Mouse (Mus musculus): ENCODE measurements around the gene Lpgat1. TPM values are rescaled to one million over a fixed set of nuclear protein-coding genes. Genes with fewer than 3 reads are reported as not detected.
A peak's percentile ranks its signal among the peaks of the same experiment; 100 is the strongest.

The Lpgat1 gene
- polyA plus RNA-seq, 1 experiment from 2014 or later: 28.7 TPM

DNA sequence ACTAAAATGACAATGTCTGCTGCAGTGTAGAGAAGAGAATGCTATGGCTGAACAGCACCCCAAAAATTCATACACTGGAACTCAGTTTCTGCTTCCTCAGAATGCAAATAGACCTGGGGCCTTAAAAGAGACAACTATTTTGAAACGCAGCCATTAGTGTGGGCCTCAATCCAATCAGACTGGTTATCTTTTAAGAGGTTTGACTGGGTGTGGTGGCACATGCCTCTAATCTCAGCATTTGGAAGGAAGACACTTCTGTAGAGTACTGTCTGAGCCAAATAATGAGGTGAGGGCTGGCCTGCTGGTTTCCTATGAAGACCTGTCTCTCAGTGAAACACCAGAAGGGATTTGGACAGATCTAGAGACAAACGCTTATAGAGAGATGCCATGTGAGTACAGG lies 2.5 kb upstream of the Lpgat1 start:
- no peaks in the 10 kb centered on the region for H3K9me3 ChIP-seq (ENCODE audit: low read length)
- no peak overlapping the region for H3K9ac ChIP-seq (replicated peaks; ENCODE audit: low read depth)
- TF ChIP-seq EP300 (IDR thresholded peaks at IDR 0.05) (no peak), CTCF (IDR thresholded peaks at IDR 0.05) (no peak)
- H3K36me3 ChIP-seq (ENCODE audit: insufficient read depth, low read length): no peaks in the 10 kb centered on the region
- H3K4me1 ChIP-seq (ENCODE audit: insufficient read depth, low read depth, low read length): 0 out of 2 replicates have a peak, but pooled peaks cover 3% of the 10 kb centered on the region
- H3K27ac ChIP-seq (ENCODE audit: low read length): no peak overlapping the region
- H3K27me3 ChIP-seq (replicated peaks; ENCODE audit: insufficient read depth, low read length): no peaks in the 10 kb centered on the region
- 65% methylated on average over 2 of the region's 2 CpGs for WGBS
- H3K4me3 ChIP-seq (ENCODE audit: low read depth, low read length): no peak overlapping the region
- ATAC-seq: no peak
- no peak for DNase-seq (ENCODE audit: low spot score)
- H3K4me2 ChIP-seq (replicated peaks; ENCODE audit: low read depth, low read length): no peak overlapping the region

DNA sequence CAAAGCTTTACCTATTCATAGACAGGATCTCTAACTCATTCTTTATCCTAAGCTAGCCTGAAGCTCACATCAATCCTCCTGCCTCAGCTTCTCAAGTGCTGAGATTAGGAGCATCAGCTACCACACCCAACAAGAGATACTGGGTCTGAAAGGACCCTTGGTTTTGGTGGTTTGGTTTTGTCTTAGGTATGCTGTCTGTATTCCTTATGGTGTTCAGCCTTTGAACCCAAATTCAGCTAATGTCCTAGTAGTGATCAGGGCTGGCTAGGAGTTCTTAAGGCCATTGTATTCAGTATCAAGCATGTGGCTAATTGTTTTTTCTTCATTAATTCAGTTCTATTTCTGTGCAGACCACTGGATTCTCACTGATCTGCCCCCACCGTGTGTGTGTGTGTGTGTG lies 493 bp upstream of the Lpgat1 start:
- H3K4me3 ChIP-seq (ENCODE audit: low read depth, low read length): peak overlapping the region; percentile 88

DNA sequence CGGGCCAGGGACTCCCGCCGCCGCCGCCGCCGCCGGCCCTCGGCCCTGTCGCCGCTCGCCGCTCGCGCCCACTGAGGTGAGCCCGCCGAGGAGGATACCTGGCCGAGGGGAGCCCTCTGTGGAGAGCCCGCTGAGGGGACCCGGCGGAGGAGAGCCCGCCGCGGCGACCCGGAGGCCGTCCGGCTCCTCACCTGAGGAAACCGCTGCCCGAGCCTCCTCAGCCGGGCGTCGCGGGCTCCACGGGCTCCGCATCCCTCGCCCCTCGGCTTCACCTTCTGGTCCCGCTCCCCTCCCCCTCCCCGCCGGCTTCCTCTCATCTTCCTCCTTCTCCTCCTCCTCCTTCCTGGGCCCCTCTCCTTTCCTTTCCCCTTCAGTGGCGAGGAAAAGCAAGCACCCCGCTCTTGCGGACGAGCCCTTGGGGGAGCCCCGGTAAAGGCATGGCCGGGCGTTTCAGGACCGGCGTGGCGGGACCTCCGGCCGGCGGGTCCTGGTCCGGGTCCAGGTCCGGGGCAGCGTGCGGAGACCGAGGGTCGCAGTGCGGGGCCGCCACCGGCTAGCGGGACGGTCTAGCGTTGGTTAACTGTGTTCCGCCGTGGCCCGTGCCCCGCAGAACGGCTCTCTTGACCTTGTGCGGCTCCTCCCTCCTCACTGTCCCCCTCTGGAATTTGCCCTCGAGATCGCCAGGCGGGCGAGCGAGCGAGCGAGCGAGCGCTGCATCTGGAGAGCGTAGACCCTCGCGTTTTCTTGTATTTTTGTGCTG lies 1.1 kb downstream of the Lpgat1 start:
- TF ChIP-seq EP300 (IDR thresholded peaks at IDR 0.05) (no peak), CTCF (IDR thresholded peaks at IDR 0.05) (no peak)
- 0 out of 2 replicates have a peak, but pooled peaks cover 3% of the 10 kb centered on the region for H3K4me1 ChIP-seq (ENCODE audit: insufficient read depth, low read depth, low read length)
- no peaks in the 10 kb centered on the region for H3K27me3 ChIP-seq (replicated peaks; ENCODE audit: insufficient read depth, low read length)
- H3K9ac ChIP-seq (replicated peaks; ENCODE audit: low read depth): peak overlapping the region; percentile 93
- WGBS: under 1% methylated on average over 64 of the region's 84 CpGs
- H3K4me3 ChIP-seq (ENCODE audit: low read depth, low read length): peak overlapping the region; percentile 88
- DNase-seq (ENCODE audit: low spot score) (peak; percentile 65), ATAC-seq (peak; percentile 33)
- no peaks in the 10 kb centered on the region; the same call in 1 of the 2 replicates for H3K36me3 ChIP-seq (ENCODE audit: insufficient read depth, low read length)
- H3K27ac ChIP-seq (ENCODE audit: low read length): peak overlapping the region; percentile 95
- H3K9me3 ChIP-seq (ENCODE audit: low read length): no peaks in the 10 kb centered on the region
- peak overlapping the region; percentile 97 for H3K4me2 ChIP-seq (replicated peaks; ENCODE audit: low read depth, low read length)

More for the DNA sequence above, 493 bp upstream of the Lpgat1 start:
- DNase-seq (ENCODE audit: low spot score) (no peak), ATAC-seq (no peak)
- no peaks in the 10 kb centered on the region for H3K36me3 ChIP-seq (ENCODE audit: insufficient read depth, low read length)
- H3K9ac ChIP-seq (replicated peaks; ENCODE audit: low read depth): peak overlapping the region; percentile 93
- no peak for TF ChIP-seq EP300 (IDR thresholded peaks at IDR 0.05)
- no peak for TF ChIP-seq CTCF (IDR thresholded peaks at IDR 0.05)
- peak overlapping the region; percentile 95 for H3K27ac ChIP-seq (ENCODE audit: low read length)
- H3K27me3 ChIP-seq (replicated peaks; ENCODE audit: insufficient read depth, low read length): no peaks in the 10 kb centered on the region
- peak overlapping the region; percentile 97 for H3K4me2 ChIP-seq (replicated peaks; ENCODE audit: low read depth, low read length)
- H3K4me1 ChIP-seq (ENCODE audit: insufficient read depth, low read depth, low read length): 0 out of 2 replicates have a peak, but pooled peaks cover 3% of the 10 kb centered on the region
- WGBS: 0% methylated on average over 1 of the region's 1 CpGs
- H3K9me3 ChIP-seq (ENCODE audit: low read length): no peaks in the 10 kb centered on the region

DNA sequence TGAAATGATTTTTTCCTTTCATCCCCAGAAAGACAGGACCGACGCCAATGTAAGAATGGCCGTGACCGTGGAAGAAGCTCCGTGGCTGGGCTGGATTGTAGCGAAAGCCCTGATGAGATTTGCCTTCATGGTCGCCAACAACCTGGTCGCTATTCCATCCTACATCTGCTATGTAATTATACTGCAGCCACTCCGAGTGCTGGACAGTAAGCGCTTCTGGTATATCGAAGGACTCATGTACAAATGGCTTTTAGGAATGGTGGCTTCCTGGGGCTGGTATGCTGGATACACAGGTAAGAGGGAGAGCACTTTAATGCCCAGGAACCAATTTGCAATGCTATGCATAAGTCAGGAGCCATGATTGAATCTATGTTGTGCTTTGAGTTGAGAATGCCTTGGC lies 1.7 kb downstream of the Lpgat1 start:
- Histone ChIP-seq H3K9me3 (ENCODE audit: low read length) (no peaks in the 10 kb centered on the region), H3K27me3 (replicated peaks; ENCODE audit: insufficient read depth, low read length) (no peaks in the 10 kb centered on the region), H3K4me2 (replicated peaks; ENCODE audit: low read depth, low read length) (peak overlapping the region; percentile 97), H3K9ac (replicated peaks; ENCODE audit: low read depth) (peak overlapping the region; percentile 93), H3K36me3 (ENCODE audit: insufficient read depth, low read length) (peaks cover 2% of the 10 kb centered on the region; the same call in 1 of the 2 replicates), H3K4me1 (ENCODE audit: insufficient read depth, low read depth, low read length) (0 out of 2 replicates have a peak, but pooled peaks cover 3% of the 10 kb centered on the region), H3K27ac (ENCODE audit: low read length) (no peak overlapping the region), H3K4me3 (ENCODE audit: low read depth, low read length) (peak overlapping the region; percentile 88)
- DNase-seq (ENCODE audit: low spot score) (no peak), ATAC-seq (no peak)
- no peak for TF ChIP-seq EP300 (IDR thresholded peaks at IDR 0.05)
- WGBS: 20% methylated on average over 11 of the region's 11 CpGs

DNA sequence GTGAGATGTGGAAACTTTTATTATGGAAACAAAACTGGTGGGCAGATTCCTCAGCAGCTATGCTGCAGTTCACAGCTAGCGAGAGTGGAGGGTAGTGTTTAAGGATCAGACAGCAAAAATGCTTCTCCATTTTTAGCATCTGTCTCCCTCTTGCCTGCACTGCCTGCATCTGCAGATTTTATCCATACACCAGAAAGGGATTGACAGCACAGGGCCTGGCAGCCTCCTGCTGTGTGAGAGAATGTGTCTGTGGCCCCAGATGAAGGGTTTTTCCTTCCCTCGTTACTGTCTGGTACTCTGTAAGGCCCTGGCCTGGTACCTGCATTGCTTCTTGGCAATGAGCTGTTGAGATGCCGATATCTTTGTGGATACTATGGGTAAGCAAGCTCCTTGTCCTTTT lies 2.8 kb downstream of the Lpgat1 start:
- H3K9me3 ChIP-seq (ENCODE audit: low read length): no peaks in the 10 kb centered on the region
- TF ChIP-seq EP300 (IDR thresholded peaks at IDR 0.05) (no peak), CTCF (IDR thresholded peaks at IDR 0.05) (no peak)
- no peak overlapping the region for H3K9ac ChIP-seq (replicated peaks; ENCODE audit: low read depth)
- H3K27me3 ChIP-seq (replicated peaks; ENCODE audit: insufficient read depth, low read length): no peaks in the 10 kb centered on the region
- no peak overlapping the region for H3K27ac ChIP-seq (ENCODE audit: low read length)
- ATAC-seq (no peak), DNase-seq (ENCODE audit: low spot score) (no peak)
- no peak overlapping the region for H3K4me2 ChIP-seq (replicated peaks; ENCODE audit: low read depth, low read length)
- no peak overlapping the region for H3K4me3 ChIP-seq (ENCODE audit: low read depth, low read length)
- H3K4me1 ChIP-seq (ENCODE audit: insufficient read depth, low read depth, low read length): 0 out of 2 replicates have a peak, but pooled peaks cover 3% of the 10 kb centered on the region
- 83% methylated on average over 3 of the region's 3 CpGs for whole genome bisulfite sequencing
- H3K36me3 ChIP-seq (ENCODE audit: insufficient read depth, low read length): peaks cover 4% of the 10 kb centered on the region; the same call in 1 of the 2 replicates

DNA sequence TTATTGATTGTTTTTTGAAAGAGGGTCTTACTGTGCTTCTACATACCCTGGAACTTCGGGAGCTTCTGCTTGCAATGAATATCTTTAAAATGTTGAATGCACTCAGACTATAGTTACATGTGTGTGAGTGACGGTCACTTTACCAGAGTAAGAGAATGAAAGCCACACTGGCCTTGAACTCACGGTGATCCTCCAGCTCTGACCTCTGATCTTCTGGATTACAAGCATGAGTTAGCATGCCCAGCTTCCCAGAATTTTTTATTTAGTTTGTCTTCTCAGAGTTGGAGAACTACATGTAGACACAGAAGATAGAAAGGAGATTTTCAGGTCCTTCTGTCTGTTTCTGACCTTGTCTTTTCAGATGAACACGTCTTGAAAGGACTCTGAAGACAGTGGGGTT lies 5.1 kb downstream of the Lpgat1 start:
- DNase-seq (ENCODE audit: low spot score): no peak
- no peak overlapping the region for H3K9ac ChIP-seq (replicated peaks; ENCODE audit: low read depth)
- H3K4me3 ChIP-seq (ENCODE audit: low read depth, low read length): no peak overlapping the region
- H3K4me1 ChIP-seq (ENCODE audit: insufficient read depth, low read depth, low read length): 0 out of 2 replicates have a peak, but pooled peaks cover 3% of the 10 kb centered on the region
- no peaks in the 10 kb centered on the region for H3K27me3 ChIP-seq (replicated peaks; ENCODE audit: insufficient read depth, low read length)
- WGBS: 83% methylated on average over 4 of the region's 4 CpGs
- TF ChIP-seq CTCF (IDR thresholded peaks at IDR 0.05) (no peak), EP300 (IDR thresholded peaks at IDR 0.05) (no peak)
- peaks cover 9% of the 10 kb centered on the region; the same call in 1 of the 2 replicates for H3K36me3 ChIP-seq (ENCODE audit: insufficient read depth, low read length)
- ATAC-seq: no peak
- no peak overlapping the region for H3K27ac ChIP-seq (ENCODE audit: low read length)
- H3K4me2 ChIP-seq (replicated peaks; ENCODE audit: low read depth, low read length): no peak overlapping the region
- no peaks in the 10 kb centered on the region for H3K9me3 ChIP-seq (ENCODE audit: low read length)

Data from lung, postnatal 0 days (tissue).